Mouse (Mus musculus) ovary, postnatal 36 days (tissue): ENCODE measurements around the gene Gm16253.
"Not testable (repeated sequence)": the region's sequence is repeated elsewhere in the genome, so short reads cannot be mapped to it uniquely, and the experiment has no call there.

Experiments used
- DNase-seq: peaks from one replicate; pipeline ENCODE4 v3.0.0; 2022; ENCODE audit warnings: low spot score, mixed read lengths

The Gm16253 gene

GRCm38 (mm10) chr3:96599069-96599393, 22.2 kb downstream of the Gm16253 start:
- DNase-seq, result no peak

GRCm38 (mm10) chr3:96599411-96599810, 22.6 kb downstream of the Gm16253 start:
- no peak for DNase-seq

- peak; percentile 92 for DNase-seq
Measured at GRCm38 (mm10) chr3:96600639-96601250, 24.0 kb downstream of the Gm16253 start, which contains the start of gene Lix1l. Lix1l (plus strand) TSS chr3:96601149.

- peak; percentile 77 for DNase-seq
Measured at GRCm38 (mm10) chr3:96601251-96601787, 24.5 kb downstream of the Gm16253 start.

GRCm38 (mm10) chr3:96601941-96602703, 25.3 kb downstream of the Gm16253 start:
- DNase-seq, result peak; percentile 45

- DNase-seq, result no peak
Measured at GRCm38 (mm10) chr3:96602704-96603084, 25.9 kb downstream of the Gm16253 start.

GRCm38 (mm10) chr3:96603311-96603710, 26.5 kb downstream of the Gm16253 start:
- no peak for DNase-seq

- not testable (repeated sequence) for DNase-seq
Measured at GRCm38 (mm10) chr3:96606007-96606406, 29.2 kb downstream of the Gm16253 start.

- DNase-seq, result no peak
Measured at GRCm38 (mm10) chr3:96606618-96607017, 29.8 kb downstream of the Gm16253 start.

GRCm38 (mm10) chr3:96617941-96618340, 41.2 kb downstream of the Gm16253 start:
- no peak for DNase-seq

GRCm38 (mm10) chr3:96623201-96623600, 46.4 kb downstream of the Gm16253 start:
- DNase-seq, result no peak

GRCm38 (mm10) chr3:96629729-96630600, 53.2 kb downstream of the Gm16253 start, which contains the start of gene Rbm8a:
Rbm8a (plus strand) TSS chr3:96629933.
- DNase-seq, result peak; percentile 92
